Mouse (Mus musculus): ENCODE results near the gene Ptgs1.

DNA sequence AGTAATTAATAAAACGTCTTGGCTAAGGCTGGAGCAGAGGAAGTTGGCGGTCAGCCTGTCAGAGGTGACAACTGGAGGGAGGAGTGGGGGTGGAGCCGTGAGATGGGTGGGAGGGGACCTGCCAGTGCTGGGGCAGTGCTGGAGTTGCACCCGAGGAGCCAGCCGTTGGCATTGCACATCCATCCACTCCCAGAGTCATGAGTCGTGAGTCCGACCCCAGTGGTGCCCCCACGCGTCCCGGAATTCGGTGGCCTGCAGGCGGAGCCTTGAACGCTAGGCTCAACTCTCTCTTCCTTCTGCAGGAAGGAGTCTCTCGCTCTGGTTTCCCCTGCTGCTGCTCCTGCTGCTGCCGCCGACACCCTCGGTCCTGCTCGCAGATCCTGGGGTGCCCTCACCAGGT lies at the start of gene Ptgs1:
- no peak for TF ChIP-seq POLR2A (IDR thresholded peaks at IDR 0.05; ENCODE audit: control insufficient read depth, low read depth, low read length)
- no peak for TF ChIP-seq CTCF (IDR thresholded peaks at IDR 0.05; ENCODE audit: control insufficient read depth, insufficient read depth, insufficient replicate concordance, low read depth, low read length)

Measured in testis, adult 2 months (tissue).